Mouse (Mus musculus): ENCODE measurements at regions not wholly inside any gene's neighbourhood (a gene's known extent, or its start where the extent isn't known, plus 50 kb on each side); places are given as distances from the start of the nearest gene placed in this dataset.

DNA sequence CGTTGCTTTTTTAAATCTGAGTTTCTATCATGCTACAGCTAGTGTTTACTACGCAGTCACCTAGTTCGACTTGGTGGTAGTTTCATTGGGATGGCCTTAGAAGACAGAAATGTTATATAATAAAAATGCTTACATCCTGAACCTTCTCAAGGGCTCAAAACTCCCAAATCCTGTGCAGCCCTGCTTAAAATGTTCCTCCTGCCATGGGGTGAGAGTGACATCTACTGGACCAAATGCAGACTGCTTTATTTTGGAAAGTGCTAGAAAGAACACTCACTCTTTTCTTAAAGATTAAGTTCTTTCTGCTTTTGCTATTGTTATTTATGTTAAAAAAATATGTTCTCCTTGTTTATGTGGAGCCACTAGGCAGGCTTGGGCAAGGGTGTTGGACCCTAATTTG, 66.9 kb upstream of the Egfl6 start:
- TF ChIP-seq CEBPB (IDR thresholded peaks at IDR 0.05; ENCODE audit: low read depth) = no peak
- no peak for TF ChIP-seq CTCF (IDR thresholded peaks at IDR 0.05; ENCODE audit: control insufficient read depth, insufficient read depth, insufficient read length)

Measured in C2C12 (cell line).